Mouse (Mus musculus): ENCODE results near the gene Tex9. TPM values are rescaled to one million over a fixed set of nuclear protein-coding genes. Genes with fewer than 3 reads are reported as not detected.

The Tex9 gene
- polyA plus RNA-seq, 1 experiment from 2014 or later, result 12.6 TPM

DNA sequence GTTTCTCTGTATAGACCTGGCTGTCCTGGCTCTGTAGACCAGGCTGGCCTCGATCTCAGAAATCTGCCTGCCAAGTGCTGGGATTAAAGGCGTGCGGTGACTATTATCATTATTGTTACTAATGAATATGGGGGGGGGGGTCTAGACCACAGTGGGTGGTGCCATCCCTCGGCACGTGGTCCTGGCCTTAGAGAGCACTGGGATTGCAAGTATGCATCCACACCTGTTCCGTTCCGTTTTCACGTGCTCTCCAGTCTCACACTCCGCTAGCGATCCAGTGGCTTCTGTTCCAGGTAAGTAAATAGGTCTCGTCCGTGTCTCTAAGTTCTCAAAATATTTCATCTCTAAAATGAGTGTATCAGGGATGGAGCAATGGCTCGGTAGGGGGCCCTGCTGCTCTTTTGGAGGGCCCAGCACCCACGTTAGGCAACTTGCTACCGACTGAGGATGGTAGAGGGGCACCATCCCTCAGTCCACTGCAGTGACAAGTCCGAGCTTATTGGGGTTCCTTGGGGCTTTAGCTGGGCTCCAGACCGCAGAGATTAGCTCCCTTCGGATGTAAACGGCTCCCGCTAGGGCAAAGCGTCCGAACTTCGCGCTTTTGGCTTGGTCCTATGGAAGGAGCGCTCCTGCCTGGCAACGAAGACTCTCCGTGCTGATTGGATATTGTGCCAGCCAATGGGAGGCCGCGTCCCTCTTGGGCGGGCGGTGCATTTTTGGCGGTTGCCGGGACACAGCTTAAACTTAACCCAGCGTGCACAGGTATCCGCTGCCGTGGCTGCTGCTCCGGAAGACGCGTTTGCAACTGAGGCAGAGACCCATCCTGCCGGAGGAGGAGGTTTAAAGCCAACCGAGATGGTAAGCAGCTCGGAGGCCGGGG, 54.0 kb downstream of the Tex9 start, which contains the start of gene Mns1:
Mns1 (plus strand) TSS at position 190 of the 880 bp plus-strand sequence.
- Histone ChIP-seq H3K4me3 (peak within 1 kb of the TSS; percentile 63), H3K36me3 (no peaks in the 10 kb centered on the region), H3K9ac (peak within 1 kb of the TSS; percentile 61), H3K9me3 (replicated peaks) (no peaks in the 10 kb centered on the region), H3K4me2 (peak within 1 kb of the TSS; percentile 92), H3K27ac (peak within 1 kb of the TSS; percentile 44), H3K27me3 (no peaks in the 10 kb centered on the region), H3K4me1 (replicated peaks) (peaks cover 17% of the 10 kb centered on the region)
- WGBS, result 2% methylated on average over 43 of the region's 43 CpGs
- ATAC-seq (replicated peaks; ENCODE audit: insufficient number of reproducible peaks, insufficient read depth, low FRiP score, low read depth), result peak; percentile 97

DNA sequence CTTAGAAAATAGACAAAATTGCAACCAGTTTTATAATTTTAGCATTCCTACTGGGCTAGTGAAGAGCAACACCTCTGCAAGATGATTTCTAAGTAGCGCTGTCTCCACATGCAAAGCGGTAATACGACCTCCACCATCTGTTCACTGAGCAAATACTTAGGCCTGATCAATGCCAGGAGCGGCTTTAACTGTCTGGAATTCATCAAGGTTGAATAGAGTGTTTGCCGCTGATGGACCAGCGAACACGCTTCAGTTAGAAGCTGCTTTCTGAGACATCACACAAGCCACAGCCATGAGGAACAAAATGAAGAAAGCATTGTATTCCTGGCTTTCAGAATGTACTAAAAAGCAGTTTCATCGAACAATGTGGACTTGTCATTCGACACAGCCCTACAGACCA, 57.1 kb downstream of the Tex9 start:
- ATAC-seq (replicated peaks; ENCODE audit: insufficient number of reproducible peaks, insufficient read depth, low FRiP score, low read depth), result no peak
- H3K36me3 ChIP-seq, result no peaks in the 10 kb centered on the region
- H3K4me3 ChIP-seq, result no peak overlapping the region
- H3K4me1 ChIP-seq (replicated peaks), result peaks cover 9% of the 10 kb centered on the region
- WGBS, result 69% methylated on average over 9 of the region's 9 CpGs
- no peaks in the 10 kb centered on the region for H3K27me3 ChIP-seq
- no peak overlapping the region for H3K4me2 ChIP-seq
- H3K9ac ChIP-seq, result no peak overlapping the region
- H3K9me3 ChIP-seq (replicated peaks), result no peaks in the 10 kb centered on the region
- no peak overlapping the region for H3K27ac ChIP-seq

DNA sequence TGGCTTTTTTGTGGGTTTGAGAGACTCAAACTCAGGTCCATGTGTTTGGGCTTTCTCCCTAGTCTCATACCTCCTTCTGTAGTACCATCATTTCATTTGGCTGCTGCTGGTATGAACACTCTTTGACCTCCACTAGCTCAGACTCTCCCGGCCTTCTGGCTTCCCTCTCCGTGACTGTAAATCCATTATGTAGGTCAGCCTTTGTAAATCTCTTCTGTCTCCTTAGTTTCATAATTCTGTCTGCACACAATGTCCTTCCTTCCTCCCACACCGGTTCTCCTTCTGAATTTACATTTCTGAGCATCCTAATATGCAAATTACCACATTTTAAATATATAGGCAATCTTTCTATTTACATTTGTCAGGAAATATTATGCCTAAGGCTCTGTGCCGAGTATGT, 64.2 kb downstream of the Tex9 start:
- Histone ChIP-seq H3K9ac (no peak overlapping the region), H3K27me3 (no peaks in the 10 kb centered on the region), H3K4me1 (replicated peaks) (no peaks in the 10 kb centered on the region), H3K9me3 (replicated peaks) (0 out of 2 replicates have a peak, but pooled peaks cover under 1% of the 10 kb centered on the region), H3K36me3 (no peaks in the 10 kb centered on the region), H3K4me2 (no peak overlapping the region), H3K4me3 (no peak overlapping the region), H3K27ac (no peak overlapping the region)
- 63% methylated on average over 4 of the region's 4 CpGs for WGBS
- no peak for ATAC-seq (replicated peaks; ENCODE audit: insufficient number of reproducible peaks, insufficient read depth, low FRiP score, low read depth)

DNA sequence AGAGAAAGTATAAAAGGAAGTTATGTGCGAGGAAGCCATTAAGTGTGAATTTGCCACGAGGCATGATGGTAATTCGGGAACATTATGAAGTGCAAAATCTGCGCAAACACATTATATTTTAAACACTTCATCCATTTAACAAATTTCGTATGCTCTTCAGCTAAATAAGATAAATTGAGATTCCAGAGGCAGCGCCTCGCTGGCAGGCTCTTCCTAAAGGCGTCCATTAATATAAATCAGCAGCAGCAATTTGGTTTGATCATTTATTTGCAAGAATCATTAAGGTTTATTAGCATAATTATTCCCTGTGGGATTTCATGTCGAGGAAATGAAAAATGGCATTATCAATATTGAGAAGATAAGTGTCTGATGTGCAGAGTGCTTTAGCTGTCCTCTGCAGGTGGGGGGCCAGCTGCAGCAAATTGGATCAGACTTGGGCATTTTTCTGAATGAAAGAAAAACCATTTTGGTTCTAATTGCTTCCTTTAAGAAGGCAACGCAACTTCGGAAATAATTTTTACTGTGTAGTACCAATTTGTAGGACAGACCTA, 66.6 kb downstream of the Tex9 start:
- Histone ChIP-seq H3K36me3 (no peaks in the 10 kb centered on the region), H3K27ac (no peak overlapping the region), H3K9me3 (replicated peaks) (0 out of 2 replicates have a peak, but pooled peaks cover 3% of the 10 kb centered on the region), H3K4me3 (no peak overlapping the region), H3K27me3 (no peaks in the 10 kb centered on the region), H3K4me2 (no peak overlapping the region), H3K9ac (no peak overlapping the region), H3K4me1 (replicated peaks) (peaks cover 15% of the 10 kb centered on the region)
- 78% methylated on average over 11 of the region's 11 CpGs for WGBS
- ATAC-seq (replicated peaks; ENCODE audit: insufficient number of reproducible peaks, insufficient read depth, low FRiP score, low read depth), result no peak

DNA sequence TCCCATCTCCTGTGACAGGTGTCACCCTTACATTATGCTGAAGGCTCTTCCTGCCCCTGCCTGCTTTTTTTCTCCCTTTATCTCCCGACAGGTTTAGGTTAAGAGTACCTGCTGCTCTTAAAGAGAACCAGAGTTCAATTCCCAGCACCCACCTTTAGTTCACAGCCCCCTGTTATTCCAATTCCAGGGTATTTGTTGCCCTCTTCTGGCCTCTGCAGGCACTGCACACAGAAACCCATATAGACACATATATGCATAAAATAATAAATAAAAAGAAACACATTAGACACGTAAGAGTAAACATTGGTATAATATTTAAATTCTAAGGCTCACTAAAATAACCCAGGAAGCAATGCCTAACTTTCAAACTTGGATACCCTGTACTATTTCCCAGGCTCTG, 69.3 kb downstream of the Tex9 start:
- Histone ChIP-seq H3K4me2 (no peak overlapping the region), H3K4me1 (replicated peaks) (peaks cover 15% of the 10 kb centered on the region), H3K9me3 (replicated peaks) (0 out of 2 replicates have a peak, but pooled peaks cover 3% of the 10 kb centered on the region), H3K27me3 (no peaks in the 10 kb centered on the region), H3K4me3 (no peak overlapping the region), H3K9ac (no peak overlapping the region), H3K27ac (no peak overlapping the region), H3K36me3 (no peaks in the 10 kb centered on the region)
- no peak for ATAC-seq (replicated peaks; ENCODE audit: insufficient number of reproducible peaks, insufficient read depth, low FRiP score, low read depth)
- WGBS, result 80% methylated on average over 2 of the region's 2 CpGs

DNA sequence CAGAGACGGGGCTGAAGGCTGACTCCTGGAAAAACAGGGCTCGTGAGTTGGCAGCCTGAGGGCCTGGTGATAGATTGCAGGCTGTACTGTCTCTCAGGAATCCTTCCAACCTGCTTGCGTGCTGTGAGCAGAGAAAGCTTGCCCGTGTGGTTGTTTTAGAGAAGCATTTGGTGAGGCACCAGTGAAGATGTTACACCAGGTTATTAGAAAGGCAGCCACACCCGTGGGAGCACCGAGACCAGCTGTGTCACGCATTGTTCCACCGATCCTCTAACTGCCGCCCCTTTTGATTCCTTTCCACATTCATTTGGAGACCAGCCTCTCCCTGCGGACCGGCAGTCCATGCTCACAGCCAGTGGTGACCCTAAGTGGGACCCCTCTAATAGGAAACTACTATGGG, 69.7 kb downstream of the Tex9 start:
- 0 out of 2 replicates have a peak, but pooled peaks cover 3% of the 10 kb centered on the region for H3K9me3 ChIP-seq (replicated peaks)
- H3K36me3 ChIP-seq, result no peaks in the 10 kb centered on the region
- H3K4me3 ChIP-seq, result no peak overlapping the region
- no peak for ATAC-seq (replicated peaks; ENCODE audit: insufficient number of reproducible peaks, insufficient read depth, low FRiP score, low read depth)
- no peak overlapping the region for H3K27ac ChIP-seq
- no peak overlapping the region for H3K9ac ChIP-seq
- 64% methylated on average over 11 of the region's 11 CpGs for WGBS
- H3K4me2 ChIP-seq, result no peak overlapping the region
- H3K27me3 ChIP-seq, result no peaks in the 10 kb centered on the region
- H3K4me1 ChIP-seq (replicated peaks), result peaks cover 15% of the 10 kb centered on the region

DNA sequence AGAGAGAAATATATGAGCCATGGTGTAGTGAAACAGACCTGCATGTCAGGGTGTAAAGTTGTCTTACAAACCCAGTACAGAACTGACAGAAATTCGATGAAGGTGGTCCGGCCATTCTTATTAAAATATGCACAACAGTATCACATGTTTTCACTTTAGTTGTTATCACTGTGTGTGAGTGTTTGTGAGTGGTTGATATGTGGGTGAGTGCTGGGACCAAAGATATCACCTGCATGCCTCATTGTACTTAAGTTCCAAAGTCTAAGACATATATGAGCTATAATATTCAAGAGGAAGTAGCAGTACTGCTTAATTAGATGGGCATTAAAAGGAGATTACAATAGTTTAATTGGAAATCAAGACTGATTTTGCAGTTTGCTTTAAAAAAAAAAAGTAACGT, 71.5 kb downstream of the Tex9 start:
- H3K27ac ChIP-seq, result no peak overlapping the region
- H3K27me3 ChIP-seq, result no peaks in the 10 kb centered on the region
- peaks cover 15% of the 10 kb centered on the region for H3K4me1 ChIP-seq (replicated peaks)
- H3K9me3 ChIP-seq (replicated peaks), result 0 out of 2 replicates have a peak, but pooled peaks cover 3% of the 10 kb centered on the region
- H3K4me2 ChIP-seq, result no peak overlapping the region
- no peak overlapping the region for H3K4me3 ChIP-seq
- ATAC-seq (replicated peaks; ENCODE audit: insufficient number of reproducible peaks, insufficient read depth, low FRiP score, low read depth), result no peak
- 52% methylated on average over 3 of the region's 3 CpGs for WGBS
- H3K9ac ChIP-seq, result no peak overlapping the region
- H3K36me3 ChIP-seq, result no peaks in the 10 kb centered on the region

DNA sequence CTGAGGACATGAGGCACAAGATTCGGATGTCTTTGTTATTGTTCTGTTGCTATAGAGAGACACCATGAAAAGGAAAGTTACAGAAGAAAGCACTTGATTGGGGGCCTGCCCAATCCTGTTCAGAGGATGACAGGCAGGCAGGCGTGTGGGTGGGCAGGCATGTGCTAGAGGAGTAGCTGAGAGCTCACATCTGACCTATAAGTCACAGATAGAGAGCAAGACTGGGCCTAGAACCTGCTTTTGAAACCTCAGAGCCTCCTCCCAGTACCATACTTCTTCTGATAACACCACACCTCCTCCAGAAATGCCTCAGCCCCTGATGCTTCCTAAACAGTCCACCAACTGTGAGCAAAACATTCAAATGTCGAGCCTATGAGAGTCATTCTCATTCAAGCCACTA, 73.6 kb downstream of the Tex9 start:
- Histone ChIP-seq H3K36me3 (no peaks in the 10 kb centered on the region), H3K9me3 (replicated peaks) (0 out of 2 replicates have a peak, but pooled peaks cover 3% of the 10 kb centered on the region), H3K27me3 (no peaks in the 10 kb centered on the region), H3K4me3 (no peak overlapping the region), H3K9ac (no peak overlapping the region), H3K27ac (no peak overlapping the region), H3K4me1 (replicated peaks) (peaks cover 15% of the 10 kb centered on the region), H3K4me2 (no peak overlapping the region)
- WGBS, result 74% methylated on average over 3 of the region's 3 CpGs
- no peak for ATAC-seq (replicated peaks; ENCODE audit: insufficient number of reproducible peaks, insufficient read depth, low FRiP score, low read depth)

DNA sequence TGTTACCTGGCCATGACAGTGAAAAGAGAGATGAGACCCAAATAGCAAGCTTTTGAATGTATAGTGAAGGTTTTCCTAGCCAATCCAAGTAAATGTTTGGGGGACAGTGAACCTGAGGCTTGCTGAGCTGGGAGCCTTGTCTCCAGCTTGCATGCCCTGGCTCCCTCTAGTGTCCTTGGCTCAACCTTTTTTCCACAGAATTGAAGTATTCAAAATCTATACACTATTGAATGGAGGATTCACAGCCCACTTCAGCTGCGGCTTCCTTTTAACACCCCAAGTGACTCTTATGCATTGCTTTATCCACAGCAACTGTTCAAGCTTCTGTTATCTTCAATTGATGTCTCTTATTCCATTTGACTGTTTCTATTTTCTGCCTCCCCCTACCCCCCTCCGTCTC, 80.3 kb downstream of the Tex9 start:
- Histone ChIP-seq H3K4me2 (no peak overlapping the region), H3K9ac (no peak overlapping the region), H3K27me3 (no peaks in the 10 kb centered on the region), H3K27ac (no peak overlapping the region), H3K4me1 (replicated peaks) (0 out of 2 replicates have a peak, but pooled peaks cover 6% of the 10 kb centered on the region), H3K36me3 (no peaks in the 10 kb centered on the region), H3K4me3 (no peak overlapping the region), H3K9me3 (replicated peaks) (no peaks in the 10 kb centered on the region)
- no peak for ATAC-seq (replicated peaks; ENCODE audit: insufficient number of reproducible peaks, insufficient read depth, low FRiP score, low read depth)
- WGBS, result 71% methylated on average over 2 of the region's 2 CpGs

DNA sequence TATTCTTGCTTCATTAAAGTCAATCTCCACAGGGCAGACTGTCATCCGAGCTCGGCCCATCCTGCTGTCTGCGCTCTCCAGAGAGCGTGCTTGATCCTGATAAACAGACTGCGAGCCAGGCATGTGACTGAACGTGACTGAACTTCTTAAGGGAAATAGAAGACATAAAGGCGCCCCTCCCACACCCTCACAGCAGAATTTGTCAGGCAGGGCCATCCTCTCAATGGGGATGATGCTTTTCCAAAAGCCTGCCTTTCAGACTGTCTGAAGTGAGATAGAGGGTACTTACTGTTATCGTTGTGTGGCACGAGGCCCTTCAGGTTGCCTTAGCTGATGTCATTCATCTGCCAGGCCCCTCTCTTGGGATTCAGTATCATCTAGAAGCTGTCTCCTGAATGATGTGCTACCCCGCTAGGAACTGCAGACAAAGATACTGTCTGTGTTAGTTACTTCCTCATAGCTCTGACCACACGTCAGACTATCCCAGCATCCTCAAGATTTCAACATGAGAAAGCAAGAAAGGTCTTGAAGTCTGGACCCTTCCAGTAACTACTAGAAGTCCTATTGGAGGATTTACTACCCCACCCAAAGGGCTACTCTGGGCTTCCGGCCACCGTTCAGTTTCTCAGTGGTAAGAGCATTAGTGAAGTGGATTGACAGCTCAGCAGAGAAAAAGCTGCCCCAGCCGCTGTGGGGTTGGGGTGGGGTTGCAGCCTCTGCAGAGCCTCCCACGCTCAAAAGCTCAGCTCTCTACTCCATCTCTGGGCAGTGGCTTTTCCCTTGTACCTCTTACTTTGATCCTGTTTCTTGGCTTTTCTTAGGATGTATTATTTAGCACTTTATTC, 82.4 kb downstream of the Tex9 start:
- H3K27ac ChIP-seq, result no peak overlapping the region
- H3K27me3 ChIP-seq, result no peaks in the 10 kb centered on the region
- no peak overlapping the region for H3K4me3 ChIP-seq
- ATAC-seq (replicated peaks; ENCODE audit: insufficient number of reproducible peaks, insufficient read depth, low FRiP score, low read depth), result no peak
- no peaks in the 10 kb centered on the region for H3K36me3 ChIP-seq
- WGBS, result 20% methylated on average over 15 of the region's 15 CpGs
- 0 out of 2 replicates have a peak, but pooled peaks cover 6% of the 10 kb centered on the region for H3K4me1 ChIP-seq (replicated peaks)
- no peak overlapping the region for H3K9ac ChIP-seq
- no peaks in the 10 kb centered on the region for H3K9me3 ChIP-seq (replicated peaks)
- H3K4me2 ChIP-seq, result no peak overlapping the region

DNA sequence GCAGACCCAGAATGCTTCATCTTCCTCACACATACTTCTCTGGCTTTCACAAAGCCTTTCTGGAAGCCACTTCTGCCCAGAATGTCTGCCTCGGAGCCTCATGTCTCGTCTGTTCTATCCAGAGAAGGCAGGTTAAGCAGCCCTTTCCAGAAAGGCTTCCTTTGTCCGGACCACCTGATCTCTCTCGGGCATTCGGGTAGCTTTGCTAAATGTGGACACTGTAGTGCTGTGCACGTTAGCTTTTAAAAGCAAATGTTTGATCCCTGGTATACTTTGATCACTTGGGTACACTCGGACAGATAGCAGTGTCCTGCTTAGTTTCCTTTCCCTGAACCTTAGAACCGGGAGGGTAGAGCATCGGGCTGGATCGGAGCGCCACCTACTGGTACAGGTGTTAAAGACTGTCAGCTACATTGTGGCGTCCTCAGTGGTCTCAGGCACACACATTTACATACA, 83.9 kb downstream of the Tex9 start:
- peak; percentile 76 for ATAC-seq (replicated peaks; ENCODE audit: insufficient number of reproducible peaks, insufficient read depth, low FRiP score, low read depth)
- H3K9me3 ChIP-seq (replicated peaks), result no peaks in the 10 kb centered on the region
- 9% methylated on average over 12 of the region's 12 CpGs for WGBS
- H3K4me3 ChIP-seq, result peak overlapping the region; percentile 44
- H3K4me2 ChIP-seq, result peak overlapping the region; percentile 62
- H3K9ac ChIP-seq, result 0 out of 2 replicates have a peak overlapping the region, but pooled peaks have one; percentile 16
- no peaks in the 10 kb centered on the region for H3K27me3 ChIP-seq
- H3K4me1 ChIP-seq (replicated peaks), result 0 out of 2 replicates have a peak, but pooled peaks cover 6% of the 10 kb centered on the region
- no peaks in the 10 kb centered on the region for H3K36me3 ChIP-seq
- no peak overlapping the region for H3K27ac ChIP-seq
